Mouse (Mus musculus): Measurements from ENCODE around the gene Zmynd15.

DNA sequence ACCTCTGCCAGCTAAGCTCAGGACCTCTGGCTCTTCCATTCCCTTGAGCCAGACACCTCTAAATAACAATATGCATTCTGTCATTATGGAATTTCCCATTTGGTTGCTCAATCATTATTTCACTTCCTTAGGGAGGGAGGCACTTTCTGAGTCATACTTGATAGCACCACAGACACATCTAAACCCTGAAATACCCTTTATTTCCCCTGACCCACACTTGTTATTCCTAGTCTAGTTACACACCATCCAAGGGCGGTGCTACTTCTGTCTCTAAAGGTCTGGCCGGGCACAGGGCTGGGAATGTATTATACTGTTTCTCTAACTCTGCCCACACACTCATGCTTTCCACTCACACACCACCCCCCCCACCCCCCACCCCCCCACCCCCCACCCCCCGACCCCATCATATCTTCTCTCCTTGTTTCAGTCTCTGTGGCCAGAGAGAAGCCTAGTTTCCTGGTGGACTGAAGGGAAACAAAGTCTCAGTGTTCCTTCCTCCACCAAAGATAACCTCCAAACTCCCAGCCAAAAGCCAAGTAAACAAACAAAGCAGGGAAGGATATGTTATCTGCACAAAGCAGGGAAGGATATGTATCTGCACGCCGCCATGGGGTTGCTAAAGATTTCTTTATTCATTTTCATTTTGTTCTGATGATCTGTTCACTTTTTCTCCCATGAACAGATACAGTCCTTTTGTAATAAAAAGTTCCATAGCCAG lies 8.8 kb downstream of the Zmynd15 start:
- no peak for TF ChIP-seq POLR2A (IDR thresholded peaks at IDR 0.05; ENCODE audit: insufficient read depth, low read depth, low read length)
- TF ChIP-seq EP300 (IDR thresholded peaks at IDR 0.05; ENCODE audit: insufficient read depth, low read depth, low read length), result no peak
